Mouse (Mus musculus): Measurements from ENCODE around the gene Pax7.

Gene Pax7

DNA sequence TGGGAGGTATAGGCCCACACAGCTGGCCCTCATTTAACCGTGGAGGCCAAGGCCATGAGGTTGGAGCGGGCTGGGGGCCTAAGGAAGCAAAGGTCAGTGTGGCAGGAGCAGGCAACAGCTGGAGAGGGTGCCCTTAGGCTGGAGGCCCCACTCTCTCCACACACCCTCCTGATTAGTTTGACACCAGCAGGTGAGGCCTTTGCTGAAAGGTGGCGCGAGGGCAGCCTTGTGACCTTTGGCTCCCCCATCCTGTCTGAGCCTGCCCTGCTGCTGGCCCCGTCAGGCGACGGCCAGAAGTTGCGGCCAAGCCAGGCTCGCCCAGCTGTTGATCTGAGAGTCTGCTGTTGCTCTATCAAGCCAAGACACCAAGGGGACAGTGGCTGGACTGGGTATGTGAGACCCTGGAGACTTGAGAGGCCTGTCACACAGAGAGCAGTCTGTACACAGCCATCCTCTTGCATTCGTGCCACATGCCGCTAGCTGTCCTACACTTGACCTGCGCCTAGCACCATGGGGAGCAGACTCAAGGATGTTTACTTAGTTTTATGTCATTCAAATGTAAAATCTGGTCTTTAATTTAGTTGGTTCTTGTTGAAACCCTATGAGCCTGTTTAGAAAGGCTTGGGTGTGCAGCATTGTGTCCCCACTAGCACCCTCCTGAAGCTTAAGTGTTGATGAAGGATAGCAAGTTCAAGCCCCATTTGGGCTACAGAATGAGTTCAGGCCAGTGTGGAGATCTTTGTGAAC is 86.0 kb downstream of the Pax7 start:
- no peak for DNase-seq

DNA sequence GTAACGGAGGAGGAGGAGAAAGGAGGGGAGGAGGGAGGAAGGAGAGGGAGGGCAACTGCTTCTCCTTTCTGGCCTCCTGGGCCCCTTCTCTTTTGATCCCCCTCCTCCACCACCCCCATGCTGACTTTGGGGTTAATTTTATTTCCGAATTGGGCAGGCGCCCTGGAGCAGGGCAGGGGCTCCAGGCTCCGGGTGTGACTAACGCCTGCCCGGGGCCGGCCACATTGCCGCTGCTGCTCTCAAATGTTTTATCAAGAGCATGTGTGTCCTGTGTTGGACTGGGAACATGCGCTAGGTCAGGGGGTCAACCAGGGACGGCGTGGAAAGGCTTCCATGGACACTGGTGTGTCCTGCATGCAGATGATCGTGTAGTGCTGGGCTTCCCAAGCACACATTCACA is 87.2 kb downstream of the Pax7 start:
- no peak for DNase-seq

DNA sequence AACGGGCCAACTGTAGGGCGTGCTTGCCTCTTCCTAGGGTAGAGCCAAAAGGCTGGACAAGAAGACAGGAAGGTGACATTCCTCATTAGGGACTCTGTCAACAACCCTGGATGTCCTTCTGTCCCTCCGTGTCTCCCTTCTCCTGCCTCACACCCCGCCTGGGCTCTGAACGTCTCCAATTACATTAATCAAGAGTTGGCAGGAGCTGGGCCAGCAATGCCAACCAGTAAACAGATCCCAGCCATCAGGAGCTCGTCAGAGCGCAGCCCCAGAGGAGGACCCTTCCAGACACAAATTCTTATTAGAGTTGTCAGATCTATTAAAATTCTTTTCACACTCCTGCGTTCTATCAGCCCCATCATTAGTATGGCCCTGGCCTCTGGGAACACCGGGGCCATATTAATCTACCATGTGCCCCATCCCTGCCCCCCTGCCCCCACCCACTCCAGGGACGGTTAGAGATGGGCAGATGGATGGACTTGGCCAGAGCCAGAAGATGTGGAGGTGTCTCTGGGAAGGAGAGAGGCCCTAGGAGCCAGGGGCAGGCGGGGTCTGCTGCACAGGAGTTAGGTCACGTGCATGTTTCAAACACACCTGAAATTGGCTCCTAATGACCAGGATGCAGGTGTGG is 88.4 kb downstream of the Pax7 start:
- DNase-seq: no peak

DNA sequence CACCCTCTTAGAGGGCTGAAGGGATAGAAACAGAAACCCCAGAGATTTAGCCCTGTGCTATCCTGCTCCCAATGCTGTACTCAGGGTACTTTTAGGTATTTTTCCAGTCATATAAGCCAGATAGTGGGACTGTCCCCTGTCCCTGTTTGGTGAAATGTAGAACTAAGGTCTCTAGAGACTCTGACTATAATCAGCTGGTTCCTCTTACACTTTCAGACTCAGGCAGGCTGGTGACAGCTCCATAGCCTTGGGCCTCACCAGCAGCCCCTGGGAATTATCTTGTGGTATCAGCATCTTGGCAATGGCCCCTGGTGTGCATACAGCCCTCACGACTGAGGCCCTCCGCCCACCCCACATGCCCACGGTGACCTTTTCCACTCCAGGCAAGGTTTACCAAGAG is 89.7 kb downstream of the Pax7 start:
- no peak for DNase-seq

DNA sequence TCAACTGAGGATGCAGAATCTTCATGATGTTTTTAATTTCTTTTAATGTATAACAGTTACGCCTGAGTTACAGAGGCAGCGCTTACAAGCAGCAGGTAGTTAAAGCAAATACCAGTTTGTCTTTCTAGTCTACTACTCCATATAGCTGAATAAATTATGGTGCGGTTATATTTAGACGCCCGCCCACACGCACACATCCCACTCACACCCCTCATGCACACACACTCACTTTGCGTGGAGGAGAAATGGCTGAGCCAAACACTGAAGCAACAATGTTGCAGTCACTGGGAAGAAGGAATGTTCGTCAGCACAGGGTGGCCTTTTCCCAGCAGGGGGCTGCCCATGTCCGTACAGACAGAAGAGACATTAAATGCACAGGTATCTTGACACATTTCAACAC is 96.3 kb downstream of the Pax7 start:
- no peak for DNase-seq

DNA sequence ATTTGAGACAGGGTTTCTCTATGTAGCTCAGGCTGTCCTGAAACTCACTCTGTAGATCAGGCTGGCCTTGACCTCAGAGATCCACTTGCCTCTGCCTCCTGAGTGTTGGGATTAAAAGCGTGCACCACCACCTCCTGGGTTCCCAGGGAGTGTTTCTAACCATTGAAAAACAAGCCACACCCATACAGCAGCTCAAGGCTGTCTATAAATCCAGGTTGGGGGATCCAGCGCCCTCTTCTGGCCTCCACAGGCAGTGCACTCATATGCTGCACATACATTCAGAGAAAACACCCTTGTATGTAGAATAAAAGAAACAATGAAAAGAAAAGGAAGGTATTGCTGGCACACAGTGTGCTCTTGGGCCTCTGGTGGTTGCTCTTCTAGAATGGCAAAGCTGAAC is 106.2 kb downstream of the Pax7 start:
- no peak for DNase-seq

DNA sequence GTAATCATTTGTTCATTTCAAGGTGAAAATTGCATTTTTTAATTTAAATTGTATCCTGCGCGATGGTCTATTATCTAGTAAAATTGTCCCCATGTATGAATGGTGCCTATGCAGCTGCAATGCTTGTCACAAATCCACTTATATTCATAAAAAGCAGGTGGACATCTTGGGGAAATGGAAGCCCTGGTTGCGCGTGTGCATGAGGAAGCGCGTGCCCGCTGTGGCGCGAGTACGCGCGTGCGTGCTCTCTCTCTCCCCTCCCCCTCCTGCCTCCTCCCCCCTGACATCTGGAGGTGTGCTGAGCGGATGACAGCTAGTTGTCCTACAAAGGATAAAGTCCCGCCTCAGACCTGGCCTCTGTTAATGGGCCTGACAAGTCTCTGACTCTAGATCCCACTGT is 107.9 kb downstream of the Pax7 start:
- no peak for DNase-seq

DNA sequence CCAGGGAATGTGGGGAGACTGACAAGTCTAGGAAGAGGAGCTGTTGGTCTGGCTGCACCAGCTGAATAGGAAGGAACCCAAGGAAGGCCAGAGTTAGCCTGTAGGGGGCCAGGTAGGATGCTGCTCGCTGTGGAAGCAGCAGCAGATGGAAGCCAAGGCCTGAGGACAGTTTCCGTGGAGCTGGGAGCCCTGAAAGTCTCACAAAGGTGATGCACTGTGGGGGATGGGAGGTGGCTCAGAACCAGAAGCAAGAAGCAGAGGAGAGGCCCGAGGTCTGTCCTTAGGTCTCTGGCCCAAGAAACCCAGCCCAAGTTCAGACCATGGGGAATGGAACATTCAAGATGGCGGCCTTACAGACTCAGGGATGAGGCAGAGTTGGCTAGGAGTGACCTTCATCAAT is 109.0 kb downstream of the Pax7 start:
- DNase-seq: no peak

DNA sequence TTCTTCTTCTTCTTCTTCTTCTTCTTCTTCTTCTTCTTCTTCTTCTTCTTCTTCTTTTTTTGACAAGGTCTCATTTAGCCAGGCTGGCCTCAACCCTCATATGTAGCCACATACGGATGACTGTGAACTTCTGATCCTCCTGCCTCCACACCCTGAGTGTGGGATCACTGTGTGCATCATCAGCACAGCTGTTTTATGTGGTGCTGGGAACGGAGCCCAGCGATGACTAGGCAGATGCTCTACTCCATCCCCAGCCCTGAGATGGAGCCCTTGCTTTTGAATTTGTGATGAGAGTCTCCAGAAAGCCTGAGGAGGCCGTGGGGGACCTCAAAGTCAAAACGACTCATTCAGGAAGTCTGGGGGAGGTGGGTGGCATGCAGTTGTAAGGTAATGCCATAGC is 114.3 kb downstream of the Pax7 start:
- no peak for DNase-seq

DNA sequence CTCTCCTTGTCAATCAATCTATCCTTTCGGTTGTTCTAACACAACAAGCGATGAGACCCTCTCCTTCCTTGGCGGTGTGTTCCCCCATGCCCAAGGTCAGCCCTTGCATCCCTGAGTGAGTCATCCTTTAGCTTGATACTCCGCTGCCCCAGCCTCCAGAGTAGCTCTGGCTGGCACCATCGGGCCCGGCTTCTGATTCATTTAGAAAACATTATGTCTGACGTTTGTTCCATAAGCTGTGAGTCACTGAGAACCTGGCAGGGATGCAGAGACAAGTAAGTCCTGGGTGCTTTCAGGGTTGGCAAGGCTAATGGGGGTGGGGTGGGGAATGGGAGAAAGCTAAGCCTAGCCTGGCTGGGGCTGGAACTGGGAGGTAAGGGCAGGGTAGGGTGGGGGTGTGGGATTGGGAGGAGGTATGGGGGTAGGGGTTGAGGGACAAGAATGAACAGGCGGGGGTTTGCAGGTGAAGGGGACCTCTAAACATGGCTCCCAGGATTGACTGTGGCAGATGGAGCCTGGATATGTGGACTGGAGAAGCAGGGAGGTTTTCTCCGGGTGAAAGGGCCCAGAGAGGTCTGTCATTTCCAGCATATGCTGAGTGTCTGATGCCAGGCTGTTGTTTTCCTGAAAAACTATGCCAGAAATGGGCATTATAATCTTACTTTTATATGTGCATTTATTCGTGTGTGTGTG is 116.7 kb downstream of the Pax7 start:
- no peak for DNase-seq

DNA sequence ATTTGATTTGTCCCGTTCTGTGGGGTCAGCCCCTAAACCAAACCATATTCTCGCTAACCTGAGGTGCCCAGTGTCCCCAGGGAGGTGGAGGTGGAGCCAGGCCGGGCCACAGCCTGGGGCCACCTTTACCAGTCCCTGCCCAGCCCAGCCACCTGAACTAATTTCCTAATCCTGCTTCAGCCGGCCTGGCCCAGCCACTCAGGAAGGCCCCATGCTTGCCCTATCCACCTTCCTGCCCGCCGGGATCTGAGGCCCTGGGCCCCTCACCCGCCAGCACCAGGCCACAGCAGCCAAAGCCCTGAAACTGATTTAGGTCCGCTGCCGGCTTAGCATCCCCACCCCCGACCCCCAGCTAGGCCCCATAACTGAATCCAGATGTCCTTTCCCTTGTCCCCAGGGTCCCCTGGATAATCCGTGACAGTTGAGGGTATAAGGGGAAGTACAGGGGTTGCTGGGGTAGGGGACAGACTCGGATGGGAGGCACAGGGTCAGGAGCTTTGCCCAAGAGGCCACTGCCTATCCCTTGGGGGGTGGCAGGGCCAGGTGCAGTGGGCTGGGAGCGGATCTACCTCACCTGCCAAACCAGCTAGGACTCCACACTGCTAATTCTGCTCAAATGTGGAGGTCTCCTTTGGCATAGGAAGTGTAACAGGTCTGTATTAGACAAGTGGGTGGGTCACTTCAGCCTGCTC is 117.9 kb downstream of the Pax7 start:
- DNase-seq: no peak

DNA sequence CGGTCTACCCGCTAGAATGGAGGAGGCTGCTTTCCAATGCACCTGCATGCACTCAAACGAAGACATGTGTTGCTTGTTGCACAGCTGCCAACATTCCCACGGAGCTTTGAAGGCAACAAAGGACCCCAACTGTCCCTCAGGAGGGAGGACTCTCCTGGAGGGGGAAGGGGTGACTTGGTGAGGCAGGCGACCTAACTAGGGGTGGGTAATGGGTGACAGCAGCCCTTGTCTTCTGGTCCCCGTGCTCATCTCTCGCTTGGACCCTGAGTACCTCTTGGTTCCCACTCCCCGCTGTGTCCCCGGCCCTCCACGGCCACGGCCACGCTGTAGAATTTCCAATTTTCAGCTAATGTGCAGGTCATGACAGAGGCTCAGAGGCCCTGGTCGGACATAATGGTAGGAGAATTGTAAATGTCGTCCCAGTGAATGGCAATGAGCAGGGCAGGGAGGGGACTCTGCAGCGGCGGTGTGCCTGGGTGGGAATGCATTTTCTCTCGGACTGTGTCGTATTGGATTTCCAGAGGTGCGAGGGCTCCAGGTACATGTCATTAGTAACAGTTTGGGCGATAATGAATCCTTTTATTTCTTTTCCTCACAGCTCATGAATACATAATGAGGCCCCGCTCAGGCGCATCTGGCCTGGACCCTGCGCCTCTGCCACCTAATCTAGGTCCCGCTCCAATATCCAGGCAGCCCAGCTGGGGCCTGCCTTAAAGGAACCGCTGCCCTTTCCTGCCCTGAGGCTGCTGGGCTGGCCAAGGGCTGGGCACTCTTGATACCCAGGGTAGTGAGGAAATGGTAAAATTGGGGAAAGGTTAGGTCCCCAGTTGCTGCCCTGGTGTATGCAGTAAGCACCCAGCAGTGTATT is 122.6 kb downstream of the Pax7 start:
- DNase-seq: no peak

DNA sequence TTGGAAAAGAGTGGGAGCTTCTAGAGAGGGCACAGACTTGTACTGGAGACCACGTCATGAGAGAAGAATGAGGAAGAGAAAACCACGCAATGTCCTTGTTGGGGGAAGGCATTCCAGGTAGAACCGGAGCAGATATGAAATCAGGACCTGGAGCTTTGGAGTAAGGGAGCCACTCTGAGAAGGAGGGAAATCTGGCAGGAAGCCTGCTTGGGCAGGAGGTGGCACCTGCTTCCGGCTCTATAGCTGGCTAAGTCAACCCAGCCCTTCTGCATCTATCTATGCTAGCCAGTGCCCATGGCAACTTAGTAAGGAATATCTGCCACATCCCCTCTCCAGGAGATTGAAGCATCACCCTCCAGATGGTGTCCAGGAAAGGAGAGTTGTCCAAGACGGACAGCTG is 127.3 kb downstream of the Pax7 start:
- no peak for DNase-seq

DNA sequence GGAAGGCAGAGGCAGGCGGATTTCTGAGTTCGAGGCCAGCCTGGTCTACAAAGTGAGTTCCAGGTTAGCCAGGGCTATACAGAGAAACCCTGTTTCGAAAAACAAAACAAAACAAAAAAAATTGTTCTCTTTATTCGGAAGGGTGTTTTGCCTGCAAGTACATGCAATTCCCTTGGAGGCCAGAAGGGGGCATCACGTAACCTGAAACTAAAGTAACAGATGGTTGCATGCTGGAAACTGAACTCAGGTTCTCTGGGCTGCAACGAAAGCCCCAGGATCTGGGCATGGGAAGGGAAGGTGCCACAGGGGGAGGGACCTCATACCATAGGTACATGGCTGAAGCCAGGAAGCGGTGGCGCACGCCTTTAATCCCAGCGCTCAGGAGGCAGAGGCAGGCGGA is 129.9 kb downstream of the Pax7 start:
- no peak for DNase-seq

DNA sequence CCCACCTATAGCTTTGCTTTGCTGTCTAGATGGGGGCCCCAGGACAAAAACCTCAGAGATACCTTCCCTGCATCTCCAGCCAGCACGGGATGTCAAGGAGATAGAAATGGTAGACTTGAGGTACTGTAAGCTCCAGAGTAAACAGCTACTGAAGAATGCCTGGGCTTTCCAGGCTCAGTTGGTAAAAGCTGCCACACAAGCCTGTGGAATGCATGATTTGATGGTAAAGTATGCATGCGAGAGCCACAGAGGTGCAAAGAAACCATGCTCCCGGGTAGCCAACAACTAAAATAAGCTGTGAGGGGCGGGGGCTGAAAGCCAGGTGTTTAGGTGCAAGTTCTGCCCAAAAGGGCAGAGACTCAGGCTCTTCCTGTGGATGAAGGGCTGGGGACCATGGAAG is 130.4 kb downstream of the Pax7 start:
- no peak for DNase-seq

DNA sequence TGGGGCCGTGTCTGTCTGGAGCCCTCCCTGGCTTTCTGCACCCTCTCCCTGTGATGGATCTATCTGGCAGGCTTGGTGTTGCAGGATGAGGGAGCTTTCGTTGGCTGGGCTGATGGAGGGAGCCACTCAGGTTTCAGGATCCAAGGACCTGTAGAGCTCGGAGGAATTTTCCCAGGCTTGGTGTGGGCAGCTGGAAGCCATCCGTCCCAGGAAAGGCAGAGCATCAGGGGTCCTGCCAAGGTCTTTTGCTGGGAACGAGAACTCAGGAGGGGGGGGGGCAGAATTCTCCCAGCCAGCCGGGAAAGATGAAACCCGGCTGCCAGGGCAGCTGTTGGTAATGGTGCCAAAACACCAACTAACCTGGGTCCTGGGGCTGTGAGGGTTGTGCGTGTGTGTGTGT is 134.7 kb downstream of the Pax7 start:
- DNase-seq: no peak

DNA sequence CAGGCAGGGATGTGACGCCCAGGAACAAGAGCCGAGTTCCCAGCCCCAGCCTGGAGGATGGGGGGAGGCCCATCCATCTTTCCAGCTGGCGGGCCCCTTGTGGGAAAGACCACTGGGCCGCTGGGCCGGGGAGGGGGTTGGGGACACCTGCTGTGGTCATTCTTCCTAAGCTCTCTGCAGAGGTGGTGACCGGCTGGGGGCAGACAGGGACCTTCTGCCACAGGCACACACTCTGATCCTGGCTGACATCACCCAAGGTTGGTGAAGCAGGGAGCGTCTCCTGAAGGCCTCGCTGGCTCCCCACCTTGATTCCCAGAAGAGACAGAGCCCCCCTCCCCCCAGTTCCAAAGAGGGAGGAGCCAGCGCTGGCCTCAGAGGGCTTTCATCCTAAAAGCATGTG is 135.6 kb downstream of the Pax7 start:
- no peak for DNase-seq

DNA sequence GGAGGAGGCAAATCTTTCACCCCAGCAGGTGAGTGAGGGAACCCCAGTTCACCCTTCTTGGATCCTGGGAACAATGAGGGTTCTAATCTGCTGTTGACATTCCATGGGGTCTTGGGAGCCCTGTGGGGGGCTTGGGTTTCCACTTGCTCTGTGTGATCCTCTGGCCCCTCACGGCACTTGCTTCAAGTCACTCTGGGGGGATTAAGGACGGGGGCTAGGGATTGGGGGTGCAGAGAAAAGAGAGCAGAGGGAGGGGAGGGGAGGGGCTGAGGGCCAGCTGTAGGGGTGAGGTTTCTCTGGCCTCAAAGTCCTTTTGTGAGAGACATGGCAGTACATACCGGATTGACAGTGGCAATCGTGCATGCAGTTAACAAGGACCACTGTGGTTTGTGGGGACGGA is 140.0 kb downstream of the Pax7 start:
- DNase-seq: no peak

DNA sequence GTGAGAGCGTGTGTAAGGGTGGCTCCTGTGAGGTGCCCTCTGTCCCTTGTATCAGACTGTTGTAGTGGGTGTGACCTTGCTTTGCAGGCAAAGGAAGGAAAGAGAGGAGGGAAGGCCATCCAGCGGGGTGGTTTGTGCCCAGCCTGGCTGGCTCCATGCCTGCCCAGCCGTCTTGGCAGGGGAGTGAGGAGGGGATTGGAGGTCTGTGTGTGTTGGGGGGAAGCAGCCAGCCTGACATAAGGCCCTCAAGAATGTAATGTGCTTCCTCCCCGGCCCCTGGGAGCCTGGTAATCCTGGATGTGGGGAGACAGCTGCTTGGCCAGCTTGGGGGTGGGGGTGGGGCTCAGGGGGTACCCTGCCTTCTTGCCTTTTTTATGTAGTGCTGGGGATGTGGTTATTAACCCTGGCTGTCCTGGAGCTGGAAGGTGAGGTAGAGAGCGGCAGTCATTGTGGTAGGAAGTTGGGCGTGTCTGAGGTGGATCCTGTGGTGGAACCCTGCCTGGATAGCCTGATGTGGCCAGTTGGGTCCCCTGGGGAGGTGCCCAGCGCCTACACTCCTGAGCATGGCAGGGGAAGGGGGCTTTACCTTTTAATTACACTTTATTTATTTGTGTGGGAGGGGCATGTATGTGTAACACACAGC is 143.6 kb downstream of the Pax7 start:
- no peak for DNase-seq

DNA sequence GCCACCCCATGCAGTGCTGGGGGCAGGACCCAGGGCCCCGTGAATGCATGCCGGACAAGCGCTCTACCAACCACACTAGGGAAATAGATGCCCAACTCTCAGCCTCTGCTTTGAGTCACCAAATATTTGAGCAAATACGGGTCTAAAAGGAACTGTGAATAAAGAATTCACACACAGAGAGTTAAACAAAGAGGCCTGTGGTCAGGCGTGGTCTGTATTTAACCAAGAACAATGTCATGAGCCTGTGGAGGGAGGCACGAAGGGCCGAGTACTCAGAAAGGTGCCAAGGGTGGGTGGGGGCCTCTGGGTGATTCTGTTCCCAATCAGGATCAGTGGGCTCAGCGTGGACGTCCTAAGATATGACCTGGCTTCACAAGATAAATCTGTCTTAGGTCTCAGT is 145.3 kb downstream of the Pax7 start:
- no peak for DNase-seq
